In the genomic region with DNA sequence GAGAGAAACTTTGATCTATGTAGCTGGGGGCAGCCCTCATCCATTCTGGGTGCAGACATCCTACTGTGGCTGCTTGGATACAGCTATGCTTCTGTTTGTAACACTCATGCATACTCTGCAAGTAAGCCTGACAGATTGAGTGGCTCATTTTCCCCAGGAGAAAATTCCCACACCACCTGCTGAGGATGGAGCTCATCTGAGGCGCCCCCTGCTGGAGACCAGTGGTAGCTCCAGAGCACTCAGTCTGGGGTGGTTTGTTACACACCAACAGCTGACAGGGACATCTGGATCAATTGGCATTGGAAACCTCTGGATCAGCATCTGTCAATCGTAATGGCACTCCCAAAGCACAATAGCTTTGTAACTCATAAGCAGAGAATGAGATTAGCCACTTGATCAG, we compare ENCODE assay signal across 12 mouse cellular contexts. TPM values are rescaled to one million over a fixed set of nuclear protein-coding genes. Genes with fewer than 3 reads are reported as not detected.
DNase-seq lines count a peak whose midpoint lies in the region; ATAC-seq and TF ChIP-seq lines count a peak whose summit lies in the region.
"Had no signal": no experiment of that assay in that cellular context is flagged by ENCODE, and none has a peak within 500 bp of the region (broad histone marks: within the 10 kb centered on the region; RNA-seq: fewer than 3 reads in every experiment).

No protein-coding gene starts in this region.

- no peak overlapping the region for H3K27ac ChIP-seq in kidney, embryonic 16.5 days (ENCODE audit: low read length)
- H3K27ac ChIP-seq in hindbrain, embryonic 12.5 days = no peak overlapping the region
- H3K27ac ChIP-seq in midbrain, embryonic 11.5 days (ENCODE audit: low read depth, low read length) = no peak overlapping the region
- H3K27ac ChIP-seq: liver, embryonic 13.5 days had no signal

- peak; percentile 34 to 37 for DNase-seq in kidney, postnatal 4 days
- peak; percentile 32 for DNase-seq in ES-CJ7 (ENCODE audit: low read depth, low spot score)
- DNase-seq in c-Kit-positive CD71-positive TER-119-positive erythroid progenitor cells, embryonic 14.5 days (ENCODE audit: low spot score) = no peak
- DNase-seq in midbrain, embryonic 11.5 days (ENCODE audit: low spot score, missing footprints) = no peak
- DNase-seq: liver, embryonic 13.5 days had no signal

- no peak overlapping the region for H3K4me3 ChIP-seq in kidney, embryonic 16.5 days (ENCODE audit: low read length)
- H3K4me3 ChIP-seq in C2C12 (ENCODE audit: insufficient read depth, poor library complexity, severe bottlenecking) = no peak overlapping the region
- no peak overlapping the region for H3K4me3 ChIP-seq in hindbrain, embryonic 12.5 days
- no peak overlapping the region for H3K4me3 ChIP-seq in midbrain, embryonic 11.5 days (ENCODE audit: low read depth, low read length)
- H3K4me3 ChIP-seq: liver, embryonic 13.5 days had no signal

- no peaks in the 10 kb centered on the region for H3K79me2 ChIP-seq in C2C12 (ENCODE audit: control insufficient read depth, insufficient read depth)

- no peaks in the 10 kb centered on the region for H3K36me3 ChIP-seq in kidney, embryonic 16.5 days (ENCODE audit: insufficient read depth, low read length)
- H3K36me3 ChIP-seq in C2C12 (ENCODE audit: control insufficient read depth, insufficient read depth) = no peaks in the 10 kb centered on the region
- H3K36me3 ChIP-seq in hindbrain, embryonic 12.5 days = no peaks in the 10 kb centered on the region
- H3K36me3 ChIP-seq in midbrain, embryonic 11.5 days (ENCODE audit: control insufficient read depth, insufficient read depth, low read length) = no peaks in the 10 kb centered on the region

- no peak overlapping the region for H3ac ChIP-seq in C2C12 (ENCODE audit: control insufficient read depth, insufficient read length, low read depth)

- WGBS in kidney, embryonic 16.5 days = 72% methylated on average over 2 of the region's 2 CpGs
- 80% methylated on average over 2 of the region's 2 CpGs for WGBS in hindbrain, embryonic 12.5 days
- WGBS in midbrain, embryonic 11.5 days = 66% methylated on average over 2 of the region's 2 CpGs

- no peak for ATAC-seq in kidney, embryonic 16.5 days (ENCODE audit: low FRiP score, low TSS enrichment)
- 0 out of 2 replicates have a peak, but pooled peaks have one; percentile 9 for ATAC-seq in granulocyte monocyte progenitor cell, adult 5-6 weeks (replicated peaks; ENCODE audit: poor library complexity, severe bottlenecking)
- ATAC-seq in hindbrain, embryonic 12.5 days (ENCODE audit: low FRiP score) = no peak
- no peak for ATAC-seq in midbrain, embryonic 11.5 days (ENCODE audit: low FRiP score)
- ATAC-seq: midbrain, embryonic 16.5 days had no signal

- H3K27me3 ChIP-seq in kidney, embryonic 16.5 days (ENCODE audit: insufficient read depth, low read length) = no peaks in the 10 kb centered on the region
- peaks cover 7% of the 10 kb centered on the region for H3K27me3 ChIP-seq in C2C12 (ENCODE audit: control insufficient read depth, insufficient read depth, insufficient read length)
- no peaks in the 10 kb centered on the region; the same call in 1 of the 2 replicates for H3K27me3 ChIP-seq in hindbrain, embryonic 12.5 days
- H3K27me3 ChIP-seq in midbrain, embryonic 11.5 days (ENCODE audit: control insufficient read depth, insufficient read depth, low read length) = no peaks in the 10 kb centered on the region
- H3K27me3 ChIP-seq: liver, embryonic 13.5 days had no signal

- H3K9ac ChIP-seq in kidney, embryonic 16.5 days (replicated peaks; ENCODE audit: low read length) = no peak overlapping the region
- no peak overlapping the region for H3K9ac ChIP-seq in hindbrain, embryonic 12.5 days
- H3K9ac ChIP-seq in midbrain, embryonic 11.5 days (ENCODE audit: low read length) = no peak overlapping the region
- H3K9ac ChIP-seq: liver, embryonic 13.5 days had no signal

- no peak overlapping the region for H3K4me2 ChIP-seq in kidney, embryonic 16.5 days (replicated peaks; ENCODE audit: low read depth, low read length)
- H3K4me2 ChIP-seq in hindbrain, embryonic 12.5 days (replicated peaks) = no peak overlapping the region
- H3K4me2 ChIP-seq in midbrain, embryonic 11.5 days = no peak overlapping the region
- H3K4me2 ChIP-seq: liver, embryonic 13.5 days had no signal

- no peaks in the 10 kb centered on the region for H3K9me3 ChIP-seq in kidney, embryonic 16.5 days (ENCODE audit: low read length)
- no peaks in the 10 kb centered on the region for H3K9me3 ChIP-seq in hindbrain, embryonic 12.5 days (replicated peaks)
- H3K9me3 ChIP-seq in midbrain, embryonic 11.5 days (ENCODE audit: control insufficient read depth, low read length) = no peaks in the 10 kb centered on the region
- H3K9me3 ChIP-seq: liver, embryonic 13.5 days had no signal

- no peaks in the 10 kb centered on the region for H3K79me3 ChIP-seq in C2C12 (ENCODE audit: low read depth)

- TF ChIP-seq CTCF in C2C12 (IDR thresholded peaks at IDR 0.05; ENCODE audit: control insufficient read depth, insufficient read depth, insufficient read length) = peak; percentile 25

- peaks cover 56% of the 10 kb centered on the region for H3K4me1 ChIP-seq in kidney, embryonic 16.5 days (ENCODE audit: insufficient read depth, low read length)
- H3K4me1 ChIP-seq in hindbrain, embryonic 12.5 days = peaks cover 47% of the 10 kb centered on the region
- H3K4me1 ChIP-seq in midbrain, embryonic 11.5 days (ENCODE audit: control insufficient read depth, insufficient read depth, low read length) = 0 out of 2 replicates have a peak, but pooled peaks cover 3% of the 10 kb centered on the region

TF ChIP-seq in C2C12, 6 proteins besides CTCF, POLR2A, EP300 and RAD21:
- no peak for TF ChIP-seq MAX (IDR thresholded peaks at IDR 0.05)
- no peak for TF ChIP-seq MYOD1 (IDR thresholded peaks at IDR 0.05; ENCODE audit: control insufficient read depth, insufficient read length, low read depth)
- no peak for TF ChIP-seq CEBPB (IDR thresholded peaks at IDR 0.05; ENCODE audit: low read depth)
- TF ChIP-seq USF1 (IDR thresholded peaks at IDR 0.05; ENCODE audit: low read depth) = no peak
- no peak for TF ChIP-seq FOSL1 (IDR thresholded peaks at IDR 0.05; ENCODE audit: insufficient read depth, low read length, poor library complexity, severe bottlenecking)
- TF ChIP-seq MYOG (IDR thresholded peaks at IDR 0.05; ENCODE audit: control insufficient read depth, extremely low read depth, insufficient read length) = no peak

RNA-seq across cellular contexts. Expression of gene Pabpn1l, which starts 37.5 kb away (rescaled TPM):
- 0.15 and 0.19 TPM in 2 replicates for polyA plus RNA-seq in kidney, embryonic 16.5 days (2015; fragmentation: Nextera tagmentation; extraction: Ambion mirVana)
- not detected for polyA plus RNA-seq in C2C12 (2012; fragmentation: generic; extraction: Trizol)
- total RNA-seq in granulocyte monocyte progenitor cell, adult 5-6 weeks (2014; fragmentation: Nextera tagmentation) = not detected in 2 replicates
- not detected in 2 replicates for total RNA-seq in granulocyte monocyte progenitor cell, adult 5-6 weeks (2017)
- not detected in 2 replicates for polyA plus RNA-seq in hindbrain, embryonic 12.5 days (2016; fragmentation: Nextera tagmentation; extraction: Ambion mirVana)
- not detected in 2 replicates for polyA plus RNA-seq in midbrain, embryonic 11.5 days (2014; fragmentation: Nextera tagmentation; extraction: Ambion mirVana)
- total RNA-seq: heart, postnatal 10 days had no signal
- polyA plus RNA-seq: frontal cortex, adult 2 months; liver, embryonic 13.5 days; midbrain, embryonic 16.5 days had no signal

RNA-seq across cellular contexts. Expression of gene Cbfa2t3, which starts 38.9 kb away (rescaled TPM):
- 3.5 and 4.5 TPM in 2 replicates for polyA plus RNA-seq in kidney, embryonic 16.5 days (2015; fragmentation: Nextera tagmentation; extraction: Ambion mirVana)
- 0.15 TPM for polyA plus RNA-seq in C2C12 (2012; fragmentation: generic; extraction: Trizol)
- total RNA-seq in granulocyte monocyte progenitor cell, adult 5-6 weeks (2014; fragmentation: Nextera tagmentation) = 35.4 and 37.7 TPM in 2 replicates
- 8.3 and 16.0 TPM in 2 replicates for total RNA-seq in granulocyte monocyte progenitor cell, adult 5-6 weeks (2017)
- 17.1 and 17.3 TPM in 2 replicates for polyA plus RNA-seq in hindbrain, embryonic 12.5 days (2016; fragmentation: Nextera tagmentation; extraction: Ambion mirVana)
- 6.1 and 6.4 TPM in 2 replicates for polyA plus RNA-seq in midbrain, embryonic 11.5 days (2014; fragmentation: Nextera tagmentation; extraction: Ambion mirVana)

RNA-seq across cellular contexts. Expression of gene Trappc2l, which starts 48.6 kb away (rescaled TPM):
- polyA plus RNA-seq in kidney, embryonic 16.5 days (2015; fragmentation: Nextera tagmentation; extraction: Ambion mirVana) = 56.7 and 60.1 TPM in 2 replicates
- polyA plus RNA-seq in C2C12 (2012; fragmentation: generic; extraction: Trizol) = 70.2 TPM
- 41.0 and 55.7 TPM in 2 replicates for total RNA-seq in granulocyte monocyte progenitor cell, adult 5-6 weeks (2014; fragmentation: Nextera tagmentation)
- total RNA-seq in granulocyte monocyte progenitor cell, adult 5-6 weeks (2017) = 16.1 and 21.7 TPM in 2 replicates
- 48.2 and 52.6 TPM in 2 replicates for polyA plus RNA-seq in hindbrain, embryonic 12.5 days (2016; fragmentation: Nextera tagmentation; extraction: Ambion mirVana)
- polyA plus RNA-seq in midbrain, embryonic 11.5 days (2014; fragmentation: Nextera tagmentation; extraction: Ambion mirVana) = 43.0 and 43.7 TPM in 2 replicates

RNA-seq across cellular contexts. Expression of gene Galns, which starts 48.8 kb away (rescaled TPM):
- 17.4 and 18.2 TPM in 2 replicates for polyA plus RNA-seq in kidney, embryonic 16.5 days (2015; fragmentation: Nextera tagmentation; extraction: Ambion mirVana)
- 9.8 TPM for polyA plus RNA-seq in C2C12 (2012; fragmentation: generic; extraction: Trizol)
- total RNA-seq in granulocyte monocyte progenitor cell, adult 5-6 weeks (2014; fragmentation: Nextera tagmentation) = 39.0 and 46.3 TPM in 2 replicates
- total RNA-seq in granulocyte monocyte progenitor cell, adult 5-6 weeks (2017) = 36.1 and 46.6 TPM in 2 replicates
- polyA plus RNA-seq in hindbrain, embryonic 12.5 days (2016; fragmentation: Nextera tagmentation; extraction: Ambion mirVana) = 6.3 and 6.9 TPM in 2 replicates
- polyA plus RNA-seq in midbrain, embryonic 11.5 days (2014; fragmentation: Nextera tagmentation; extraction: Ambion mirVana) = 6.0 and 6.4 TPM in 2 replicates

Comparison
In these comparisons a context has a peak if more than half of its experiments do, and no peak if none do; other contexts are left out.
1. DNase-seq: peak in kidney, postnatal 4 days (2 of 2) and ES-CJ7 (single experiment); none in c-Kit-positive CD71-positive TER-119-positive erythroid progenitor cells, embryonic 14.5 days (single experiment) and midbrain, embryonic 11.5 days (single experiment).